Mouse (Mus musculus) heart, postnatal 14 days (tissue): ENCODE measurements at regions not wholly inside any gene's neighbourhood (a gene's known extent, or its start where the extent isn't known, plus 50 kb on each side); places are given as distances from the start of the nearest gene placed in this dataset.
A peak's percentile ranks its signal among the peaks of the same experiment; 100 is the strongest.
"Not testable (repeated sequence)": the region's sequence is repeated elsewhere in the genome, so short reads cannot be mapped to it uniquely, and the experiment has no call there.

Experiments used
- DNase-seq, 2 experiments: peaks; one replicate each; pipeline ENCODE4 v3.0.0; 2021 to 2022
- intact Hi-C: fragments of 180-260 bp; cut with DNase I; formaldehyde crosslinking; loops from one replicate; pipeline ENCODE4 v1.15.1; 2025

- DNase-seq, result no peak
- intact Hi-C loops, result no loop called here
Measured at GRCm38 (mm10) chr16:8246445-8246844, 178.5 kb downstream of the Tmem114 start.

- intact Hi-C loops, result no loop called here
- DNase-seq, result no peak
Measured at GRCm38 (mm10) chr16:8245612-8246011, 179.3 kb downstream of the Tmem114 start.

GRCm38 (mm10) chr16:8234351-8234750 lies 190.6 kb downstream of the Tmem114 start:
- intact Hi-C loops, result no loop called here
- no peak for DNase-seq

- intact Hi-C loops, result no loop called here
- DNase-seq, result peak; percentile 4 to 21
Measured at GRCm38 (mm10) chr16:8232079-8232478, 192.9 kb downstream of the Tmem114 start.

GRCm38 (mm10) chr16:8223625-8224300 lies 201.2 kb downstream of the Tmem114 start:
- no peak for DNase-seq
- intact Hi-C loops, result no loop called here

- DNase-seq, result peak; percentile 54 to 55
- intact Hi-C loops, result no loop called here
Measured at GRCm38 (mm10) chr16:8208251-8209181, 216.4 kb downstream of the Tmem114 start.

- no peak for DNase-seq
- intact Hi-C loops, result no loop called here
Measured at GRCm38 (mm10) chr16:8205014-8205413, 219.9 kb downstream of the Tmem114 start.

- DNase-seq, result no peak
- intact Hi-C loops, result no loop called here
Measured at GRCm38 (mm10) chr16:8201306-8201705, 223.6 kb downstream of the Tmem114 start.

GRCm38 (mm10) chr16:8198771-8199562 lies 226.0 kb downstream of the Tmem114 start:
- no peak for DNase-seq
- intact Hi-C loops, result no loop called here

- DNase-seq, result no peak
- intact Hi-C loops, result no loop called here
Measured at GRCm38 (mm10) chr16:8189472-8190240, 235.3 kb downstream of the Tmem114 start.

GRCm38 (mm10) chr16:8189071-8189470 lies 235.9 kb downstream of the Tmem114 start:
- no peak for DNase-seq
- intact Hi-C loops, result no loop called here

GRCm38 (mm10) chr16:8188505-8188904 lies 236.4 kb downstream of the Tmem114 start:
- DNase-seq, result no peak
- intact Hi-C loops, result no loop called here

GRCm38 (mm10) chr16:8184781-8185180 lies 240.2 kb downstream of the Tmem114 start:
- intact Hi-C loops, result no loop called here

GRCm38 (mm10) chr16:8178946-8179345 lies 246.0 kb downstream of the Tmem114 start:
- intact Hi-C loops, result no loop called here
- DNase-seq, result no peak

More at GRCm38 (mm10) chr16:8184781-8185180, 240.2 kb downstream of the Tmem114 start:
- no peak for DNase-seq

GRCm38 (mm10) chr16:8177226-8177625 lies 247.7 kb downstream of the Tmem114 start:
- DNase-seq, intact Hi-C loops: not testable (repeated sequence)

- no peak for DNase-seq
- intact Hi-C loops, result no loop called here
Measured at GRCm38 (mm10) chr16:8176126-8176525, 248.8 kb downstream of the Tmem114 start.
